Mouse (Mus musculus) limb, embryonic 13.5 days (tissue): ENCODE results near the gene Cmtm7. TPM values are rescaled to one million over a fixed set of nuclear protein-coding genes. Genes with fewer than 3 reads are reported as not detected.
A peak's percentile ranks its signal among the peaks of the same experiment; 100 is the strongest.

Experiments
- ATAC-seq: fragments of 200-750 bp; cut with Nextera tagmentation; 2 replicates; pipeline ENCODE4 v1.8.0; 2017; ENCODE audit warnings: low read depth, moderate number of reproducible peaks, moderate TSS enrichment; ENCODE audit not compliant: low FRiP score
- H3K27ac ChIP-seq: fragments of 300-500 bp; sonication (generic); 2 replicates; pipeline ENCODE4 v1.5.1; 2015; ENCODE audit warnings: inconsistent platforms, mild to moderate bottlenecking, moderate library complexity
- H3K27me3 ChIP-seq: fragments of 300-500 bp; sonication (generic); 2 replicates; pipeline ENCODE4 v1.6.1; 2015; ENCODE audit warnings: mild to moderate bottlenecking, inconsistent platforms
- H3K36me3 ChIP-seq: fragments of 300-500 bp; sonication (generic); 2 replicates; pipeline ENCODE4 v1.6.1; 2015; ENCODE audit warnings: inconsistent platforms, mild to moderate bottlenecking, moderate library complexity
- H3K4me1 ChIP-seq: fragments of 300-500 bp; sonication (generic); 2 replicates; pipeline ENCODE4 v1.6.1; 2015; ENCODE audit warnings: inconsistent platforms
- H3K4me2 ChIP-seq: fragments of 300-500 bp; sonication (generic); replicated peaks from 2 replicates; pipeline ENCODE4 v1.6.1; 2015; ENCODE audit warnings: inconsistent platforms, mild to moderate bottlenecking, moderate library complexity
- H3K4me3 ChIP-seq: fragments of 300-500 bp; sonication (generic); 2 replicates; pipeline ENCODE4 v1.5.1; 2015; ENCODE audit warnings: moderate library complexity, mild to moderate bottlenecking, inconsistent platforms
- H3K9ac ChIP-seq: fragments of 300-500 bp; sonication (generic); 2 replicates; pipeline ENCODE4 v1.6.1; 2015; ENCODE audit warnings: mild to moderate bottlenecking, inconsistent platforms
- H3K9me3 ChIP-seq: fragments of 300-500 bp; sonication (generic); 2 replicates; pipeline ENCODE4 v1.6.1; 2016; ENCODE audit warnings: inconsistent platforms
- WGBS: fragments of 180-500 bp; shearing (Covaris S2); methylation state at CpG from one replicate; pipeline ENCODE4 v1.1.7; 2015; 5-methylcytosine and 5-hydroxymethylcytosine counted together
- polyA plus RNA-seq: library from polyadenylated mRNA; unstranded; fragments of >200 nt; fragmentation: Nextera tagmentation; extraction: Ambion mirVana; gene quantifications from 2 replicates; pipeline ENCODE4 v1.2.1, GENCODE M21; 2015

Gene Cmtm7
- polyA plus RNA-seq, 1 experiment from 2014 or later, result 110 TPM

DNA sequence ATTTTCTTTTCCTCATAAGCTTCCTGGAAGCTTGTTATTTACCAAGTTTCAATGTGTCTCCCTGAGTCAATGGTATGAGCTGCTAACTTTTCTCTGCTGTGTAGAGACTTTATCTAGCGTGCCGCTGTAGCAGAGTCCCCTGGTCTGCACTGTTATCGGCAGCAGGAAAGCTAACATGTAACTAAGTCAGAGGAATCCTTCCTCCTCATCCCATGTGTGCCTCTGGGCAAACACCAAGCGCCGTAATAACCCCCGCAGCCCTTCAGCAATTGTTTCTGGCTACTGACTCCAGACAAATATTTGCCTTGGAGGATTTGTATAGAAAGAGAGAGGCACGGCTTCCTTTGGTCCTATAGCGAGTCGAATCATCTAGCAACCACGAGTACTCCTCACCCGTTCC lies 29.2 kb upstream of the Cmtm7 start:
- no peaks in the 10 kb centered on the region for H3K9me3 ChIP-seq
- no peak overlapping the region for H3K9ac ChIP-seq
- no peaks in the 10 kb centered on the region for H3K27me3 ChIP-seq
- 87% methylated on average over 11 of the region's 11 CpGs for WGBS
- H3K27ac ChIP-seq, result no peak overlapping the region
- no peaks in the 10 kb centered on the region for H3K4me1 ChIP-seq
- no peak overlapping the region for H3K4me3 ChIP-seq
- no peak overlapping the region for H3K4me2 ChIP-seq
- no peak for ATAC-seq
- H3K36me3 ChIP-seq, result no peaks in the 10 kb centered on the region

DNA sequence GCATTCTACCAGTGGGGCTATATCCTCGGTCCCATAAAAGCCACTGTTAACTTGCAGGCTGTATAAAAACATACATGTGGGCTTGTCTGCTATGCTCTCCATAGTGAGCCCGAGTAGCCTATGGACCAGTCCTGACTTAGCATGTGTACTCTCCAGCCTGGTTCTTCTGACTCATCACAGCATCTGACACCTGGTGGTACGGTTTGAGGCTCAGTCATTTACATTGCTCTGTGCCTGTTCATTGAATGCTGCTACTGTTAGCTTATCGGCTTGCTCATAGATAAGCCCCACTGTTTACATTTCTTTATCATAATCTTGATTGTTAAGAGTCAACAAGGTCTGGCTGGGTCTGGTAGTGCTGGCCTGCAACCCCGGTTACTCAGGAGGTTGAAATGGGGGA lies 27.0 kb upstream of the Cmtm7 start:
- ATAC-seq, result no peak
- 71% methylated on average over 5 of the region's 5 CpGs for whole genome bisulfite sequencing
- Histone ChIP-seq H3K4me1 (peaks cover 9% of the 10 kb centered on the region), H3K9me3 (no peaks in the 10 kb centered on the region), H3K27me3 (no peaks in the 10 kb centered on the region), H3K4me3 (no peak overlapping the region), H3K4me2 (no peak overlapping the region), H3K36me3 (no peaks in the 10 kb centered on the region), H3K9ac (no peak overlapping the region), H3K27ac (no peak overlapping the region)

DNA sequence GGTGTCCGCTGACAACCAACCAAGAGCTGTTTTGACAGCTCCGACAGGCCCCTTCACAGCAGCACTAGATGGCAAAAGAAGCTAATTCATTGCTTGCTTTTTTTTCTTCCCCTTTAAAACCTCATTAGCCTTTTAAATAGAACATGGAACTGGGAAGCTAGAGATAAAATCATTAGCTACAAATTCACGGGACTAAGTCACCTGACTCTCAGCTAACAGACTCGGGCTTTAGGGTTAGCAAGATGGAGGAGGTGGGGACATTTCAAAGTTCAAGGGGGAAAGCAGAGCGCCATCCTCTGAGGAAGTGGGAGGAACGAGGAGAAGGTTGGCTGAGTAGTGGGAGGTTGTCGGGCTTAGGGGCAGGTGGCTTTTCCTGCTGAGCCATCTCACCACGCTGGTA lies 25.6 kb upstream of the Cmtm7 start:
- Histone ChIP-seq H3K4me2 (no peak overlapping the region), H3K27ac (no peak overlapping the region), H3K4me3 (no peak overlapping the region), H3K36me3 (no peaks in the 10 kb centered on the region), H3K9me3 (no peaks in the 10 kb centered on the region), H3K4me1 (peaks cover 9% of the 10 kb centered on the region), H3K27me3 (no peaks in the 10 kb centered on the region), H3K9ac (no peak overlapping the region)
- ATAC-seq, result no peak
- 66% methylated on average over 8 of the region's 8 CpGs for WGBS

DNA sequence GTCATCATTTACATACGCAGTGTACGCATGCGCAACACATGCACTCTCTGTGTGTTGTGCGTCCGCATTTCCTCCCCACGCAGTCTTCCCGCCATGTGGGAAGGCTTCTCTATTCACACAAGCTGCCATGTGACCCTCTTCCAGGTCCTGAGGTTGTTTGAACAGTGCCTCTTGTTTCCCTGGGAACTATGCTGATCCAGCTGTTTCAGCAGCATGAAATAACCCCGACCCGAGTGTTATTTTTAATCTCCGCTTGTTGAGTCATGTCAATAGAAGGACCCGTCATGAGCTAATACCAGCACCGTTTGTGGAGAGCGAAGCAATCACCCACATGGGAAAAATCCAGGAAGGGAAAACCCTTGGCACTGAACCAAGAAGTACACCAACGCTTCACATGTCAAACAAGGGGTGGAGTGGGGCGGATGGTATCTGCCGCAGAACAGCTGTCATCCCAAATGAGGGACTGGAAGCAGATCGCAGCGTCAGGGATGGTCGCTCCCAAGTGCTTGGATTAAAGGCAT lies 23.6 kb upstream of the Cmtm7 start:
- 58% methylated on average over 19 of the region's 19 CpGs for whole genome bisulfite sequencing
- ATAC-seq, result peak; percentile 71
- Histone ChIP-seq H3K9ac (no peak overlapping the region), H3K36me3 (no peaks in the 10 kb centered on the region), H3K27me3 (no peaks in the 10 kb centered on the region), H3K9me3 (no peaks in the 10 kb centered on the region), H3K4me1 (peaks cover 9% of the 10 kb centered on the region), H3K27ac (no peak overlapping the region), H3K4me3 (no peak overlapping the region), H3K4me2 (peak overlapping the region; percentile 7; the same call in 1 of the 2 replicates)

DNA sequence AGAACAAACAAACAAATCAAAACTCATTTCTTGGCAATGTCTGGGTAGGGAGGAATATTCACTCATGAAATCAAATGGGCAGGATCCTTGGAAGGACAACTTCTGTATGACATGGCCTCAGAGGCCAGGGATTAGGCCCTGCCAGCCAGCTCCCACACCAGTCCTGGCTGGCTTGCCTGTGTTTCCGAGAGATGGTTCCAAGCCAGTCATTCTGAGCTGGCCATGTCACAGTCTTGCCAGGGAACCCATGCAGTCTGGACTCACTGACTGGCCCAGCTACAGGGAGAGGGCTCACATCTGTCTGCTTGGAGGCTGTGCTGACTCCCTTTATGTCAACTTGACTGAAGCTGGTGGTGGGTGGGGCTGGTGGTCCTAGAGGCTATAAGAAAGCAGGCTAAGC lies 20.5 kb upstream of the Cmtm7 start:
- Histone ChIP-seq H3K4me2 (no peak overlapping the region), H3K4me1 (peaks cover 21% of the 10 kb centered on the region), H3K27me3 (no peaks in the 10 kb centered on the region), H3K27ac (no peak overlapping the region), H3K36me3 (no peaks in the 10 kb centered on the region), H3K9me3 (no peaks in the 10 kb centered on the region), H3K9ac (no peak overlapping the region), H3K4me3 (no peak overlapping the region)
- 96% methylated on average over 1 of the region's 1 CpGs for WGBS
- ATAC-seq, result no peak

DNA sequence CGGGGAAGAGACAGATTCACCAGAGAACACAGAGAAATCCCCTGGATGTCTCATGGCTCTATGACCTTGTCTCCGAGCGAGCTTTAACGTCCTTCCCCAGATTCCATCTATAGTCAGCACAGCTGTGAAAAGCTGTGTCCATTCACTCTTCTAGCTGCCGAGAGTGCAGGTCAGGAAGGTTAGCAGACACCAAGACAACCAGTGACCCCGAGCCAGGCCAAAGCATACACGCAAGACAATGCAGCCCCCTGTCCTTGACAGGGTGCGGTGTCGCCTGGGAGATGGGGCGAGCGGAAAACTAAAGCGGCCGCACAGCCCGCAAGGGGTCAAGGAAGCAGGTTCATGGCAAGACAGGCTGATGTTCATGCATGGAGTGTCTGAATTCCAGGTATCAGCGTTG lies 19.6 kb upstream of the Cmtm7 start:
- Histone ChIP-seq H3K36me3 (no peaks in the 10 kb centered on the region), H3K27me3 (no peaks in the 10 kb centered on the region), H3K27ac (no peak overlapping the region), H3K4me1 (peaks cover 21% of the 10 kb centered on the region), H3K9me3 (no peaks in the 10 kb centered on the region), H3K4me2 (no peak overlapping the region), H3K4me3 (no peak overlapping the region), H3K9ac (no peak overlapping the region)
- 64% methylated on average over 15 of the region's 15 CpGs for WGBS
- no peak for ATAC-seq

DNA sequence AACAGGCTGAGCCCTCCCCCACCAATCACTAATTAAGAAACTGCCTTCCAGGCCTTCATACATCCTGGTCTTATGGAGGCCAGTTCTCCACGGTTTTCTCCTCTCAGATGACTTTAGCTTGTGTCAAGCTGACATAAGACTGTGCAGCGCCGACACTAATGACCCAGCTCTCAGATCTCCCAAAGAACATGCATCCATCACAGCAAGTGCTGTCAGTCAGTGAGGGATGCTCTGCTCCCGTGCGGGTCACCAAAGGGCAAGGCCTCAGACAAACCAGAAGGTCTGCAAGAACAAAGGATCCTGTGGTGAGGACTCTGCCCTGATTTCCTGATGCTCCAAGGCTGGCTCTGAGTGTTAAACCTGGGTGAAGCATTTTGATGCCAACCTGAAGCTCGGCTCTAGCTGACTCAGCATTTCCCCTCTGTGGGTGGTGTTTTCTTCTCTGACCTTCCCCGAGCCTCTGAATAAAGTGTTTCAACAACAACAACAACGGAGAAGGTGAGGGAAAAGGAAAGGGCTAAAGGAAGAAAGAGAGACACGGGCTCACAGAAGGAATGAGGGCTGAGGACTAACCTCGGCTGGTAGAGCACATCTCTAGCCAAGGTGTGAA lies 17.9 kb upstream of the Cmtm7 start:
- Histone ChIP-seq H3K9me3 (no peaks in the 10 kb centered on the region), H3K9ac (no peak overlapping the region), H3K36me3 (no peaks in the 10 kb centered on the region), H3K4me3 (no peak overlapping the region), H3K27me3 (no peaks in the 10 kb centered on the region), H3K27ac (no peak overlapping the region), H3K4me1 (peaks cover 13% of the 10 kb centered on the region; the same call in 1 of the 2 replicates), H3K4me2 (no peak overlapping the region)
- 34% methylated on average over 10 of the region's 10 CpGs for WGBS
- ATAC-seq, result no peak

DNA sequence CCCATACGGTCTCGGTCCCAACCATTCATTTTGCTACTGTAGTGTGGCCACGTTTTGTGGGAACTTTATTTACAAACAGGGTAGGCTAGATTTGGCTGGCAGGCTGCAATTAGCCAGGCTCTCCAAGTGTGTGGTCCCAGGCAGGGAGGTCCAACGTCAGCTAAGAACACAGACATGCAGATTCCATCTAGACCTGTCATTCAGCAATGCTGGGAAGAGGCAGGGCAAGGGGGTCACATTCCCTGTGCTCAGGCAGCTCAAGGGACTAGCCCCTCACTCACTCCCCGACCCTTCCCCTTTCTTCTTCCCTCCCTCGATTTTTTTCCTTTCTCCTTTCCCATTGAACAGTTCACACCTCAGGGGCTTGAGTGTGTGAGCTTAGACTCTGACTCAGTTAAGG lies 17.2 kb upstream of the Cmtm7 start:
- WGBS, result 36% methylated on average over 6 of the region's 6 CpGs
- ATAC-seq, result no peak
- 0 out of 2 replicates have a peak overlapping the region, but pooled peaks have one; percentile 43 for H3K9ac ChIP-seq
- no peak overlapping the region for H3K4me2 ChIP-seq
- H3K27me3 ChIP-seq, result no peaks in the 10 kb centered on the region
- H3K4me3 ChIP-seq, result no peak overlapping the region
- no peaks in the 10 kb centered on the region for H3K36me3 ChIP-seq
- H3K27ac ChIP-seq, result no peak overlapping the region
- no peaks in the 10 kb centered on the region for H3K9me3 ChIP-seq
- H3K4me1 ChIP-seq, result peaks cover 12% of the 10 kb centered on the region; the same call in 1 of the 2 replicates

DNA sequence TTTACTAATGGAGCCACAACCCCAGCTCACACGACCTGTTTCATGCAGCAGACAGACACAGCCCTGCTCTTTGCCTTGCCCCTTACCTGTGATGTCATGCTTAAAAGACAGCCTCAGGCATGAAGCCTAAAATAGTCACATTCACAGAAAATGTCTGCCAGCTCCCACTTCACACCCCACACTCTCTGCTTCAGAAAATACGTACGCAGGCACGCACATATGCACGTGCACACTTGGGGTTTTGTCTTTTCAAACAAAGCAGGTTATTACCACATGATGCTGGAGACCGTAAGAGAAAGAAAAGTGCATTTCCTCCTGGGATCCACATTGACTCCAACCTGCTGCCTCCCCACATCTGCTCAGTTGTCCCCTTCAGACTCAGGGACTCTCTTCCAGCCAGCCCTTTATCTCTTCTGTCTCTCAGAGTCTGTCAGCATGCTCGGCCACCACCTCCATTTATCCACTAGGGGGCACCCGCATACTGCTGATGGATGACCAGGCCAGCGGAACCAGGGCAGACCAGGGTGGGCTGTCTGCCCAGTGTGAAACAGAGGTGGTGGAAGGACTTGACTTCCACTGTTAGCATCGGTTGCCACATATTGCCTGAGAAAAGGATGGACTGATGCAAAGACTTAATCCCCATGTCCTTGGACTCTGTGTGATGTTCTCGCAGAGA lies 15.8 kb upstream of the Cmtm7 start:
- Histone ChIP-seq H3K4me2 (no peak overlapping the region), H3K4me1 (peaks cover 12% of the 10 kb centered on the region; the same call in 1 of the 2 replicates), H3K9ac (no peak overlapping the region), H3K36me3 (no peaks in the 10 kb centered on the region), H3K27ac (no peak overlapping the region), H3K27me3 (no peaks in the 10 kb centered on the region), H3K4me3 (no peak overlapping the region), H3K9me3 (no peaks in the 10 kb centered on the region)
- 52% methylated on average over 11 of the region's 11 CpGs for WGBS
- ATAC-seq, result peak; percentile 79

DNA sequence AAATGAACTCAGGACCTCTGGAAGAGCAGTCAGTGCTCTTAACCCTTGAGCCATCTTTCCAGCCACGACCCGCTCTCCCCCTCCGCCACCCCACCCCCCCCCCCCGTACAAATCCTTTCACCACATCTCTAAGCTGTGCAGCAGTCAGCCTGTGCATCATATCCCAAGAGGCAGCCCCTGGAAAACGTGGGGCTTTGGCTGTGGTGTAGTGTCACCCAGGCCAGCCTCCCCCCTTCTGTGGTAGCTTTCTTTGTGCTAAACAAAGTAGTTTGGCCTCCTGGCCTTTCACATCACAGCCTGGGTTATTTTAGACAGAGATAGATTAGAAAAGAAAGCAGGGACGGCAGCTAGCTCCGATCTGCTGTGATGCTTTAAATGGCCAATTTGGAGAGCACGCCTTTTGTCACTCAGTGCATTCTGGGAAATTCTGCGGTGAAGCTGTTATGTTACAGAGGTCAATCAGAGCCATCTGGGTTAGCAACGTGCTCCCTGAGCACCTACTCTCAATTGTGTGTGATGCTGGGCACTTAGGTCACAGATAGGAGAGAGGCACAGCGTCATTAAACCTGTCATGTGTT lies 14.9 kb upstream of the Cmtm7 start:
- Histone ChIP-seq H3K4me3 (no peak overlapping the region), H3K9me3 (no peaks in the 10 kb centered on the region), H3K4me2 (no peak overlapping the region), H3K27ac (no peak overlapping the region), H3K4me1 (peaks cover 12% of the 10 kb centered on the region; the same call in 1 of the 2 replicates), H3K9ac (no peak overlapping the region), H3K27me3 (no peaks in the 10 kb centered on the region), H3K36me3 (no peaks in the 10 kb centered on the region)
- 52% methylated on average over 11 of the region's 11 CpGs for WGBS
- no peak for ATAC-seq

DNA sequence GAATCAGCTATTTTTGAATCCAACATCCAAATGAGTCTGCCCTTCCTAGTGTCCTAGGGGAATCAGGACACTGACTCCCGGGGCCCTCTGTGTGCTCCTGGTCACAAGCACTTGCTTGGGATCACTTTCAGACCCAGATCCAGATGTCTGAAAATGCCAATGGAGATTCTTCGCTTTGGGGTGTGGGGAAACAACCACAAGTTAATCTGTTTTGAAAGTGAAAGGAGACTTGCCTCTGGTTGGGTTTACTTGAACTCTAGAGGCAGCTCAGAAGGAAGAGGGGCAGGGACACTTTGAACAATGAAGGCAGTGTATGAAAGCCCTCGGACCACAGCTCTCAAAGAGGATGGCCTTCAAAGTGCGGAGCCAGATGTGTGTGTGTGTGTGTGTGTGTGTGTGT lies 12.8 kb upstream of the Cmtm7 start:
- no peak for ATAC-seq
- WGBS, result 68% methylated on average over 4 of the region's 4 CpGs
- no peak overlapping the region for H3K9ac ChIP-seq
- H3K9me3 ChIP-seq, result no peaks in the 10 kb centered on the region
- H3K4me2 ChIP-seq, result no peak overlapping the region
- peaks cover 12% of the 10 kb centered on the region; the same call in 1 of the 2 replicates for H3K4me1 ChIP-seq
- no peak overlapping the region for H3K27ac ChIP-seq
- H3K36me3 ChIP-seq, result no peaks in the 10 kb centered on the region
- no peak overlapping the region for H3K4me3 ChIP-seq
- H3K27me3 ChIP-seq, result no peaks in the 10 kb centered on the region

DNA sequence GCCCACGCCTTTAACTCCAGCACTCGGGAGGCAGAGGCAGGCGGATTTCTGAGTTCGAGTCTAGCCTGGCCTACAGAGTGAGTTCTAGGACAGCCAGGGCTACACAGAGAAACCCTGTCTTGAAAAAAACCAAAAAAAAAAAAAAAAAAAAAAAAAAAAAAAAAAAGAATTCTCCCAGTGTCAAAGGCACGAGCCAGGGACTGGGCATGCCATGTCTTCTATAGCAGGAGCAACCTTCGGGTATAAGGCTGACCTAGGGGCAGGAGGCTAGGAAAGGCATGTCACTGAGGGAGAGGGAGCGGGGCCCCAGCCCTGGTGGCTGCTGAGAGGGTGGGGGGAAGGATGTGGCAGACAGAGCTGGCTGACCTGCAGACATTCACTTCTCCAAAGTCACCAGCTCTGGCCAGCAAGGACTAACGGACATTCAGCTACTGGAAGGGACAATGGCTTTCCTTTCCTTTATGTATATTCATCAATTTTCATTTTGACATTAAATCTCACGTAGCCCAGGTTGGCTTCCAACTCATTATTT lies 12.2 kb upstream of the Cmtm7 start:
- WGBS, result 85% methylated on average over 9 of the region's 9 CpGs
- Histone ChIP-seq H3K27me3 (no peaks in the 10 kb centered on the region), H3K36me3 (no peaks in the 10 kb centered on the region), H3K9me3 (no peaks in the 10 kb centered on the region), H3K27ac (no peak overlapping the region), H3K9ac (no peak overlapping the region), H3K4me1 (peaks cover 12% of the 10 kb centered on the region; the same call in 1 of the 2 replicates), H3K4me2 (no peak overlapping the region), H3K4me3 (no peak overlapping the region)
- no peak for ATAC-seq
